Comparison of ENCODE assay signal across 17 mouse cellular contexts in genomic region chr14:57691316-57691715, GRCm38 (mm10). TPM values are rescaled to one million over a fixed set of nuclear protein-coding genes. Genes with fewer than 3 reads are reported as not detected.
"Had no signal": no experiment of that assay in that cellular context is flagged by ENCODE, and none has a peak within 500 bp of the region (broad histone marks: within the 10 kb centered on the region; RNA-seq: fewer than 3 reads in every experiment).

No protein-coding gene starts in this region.

- H3K4me1 ChIP-seq: limb, embryonic 13.5 days; midbrain, embryonic 12.5 days; neural tube, embryonic 13.5 days; stomach, embryonic 15.5 days had no signal

- H3K4me2 ChIP-seq: limb, embryonic 13.5 days; liver, embryonic 11.5 days; midbrain, embryonic 12.5 days; neural tube, embryonic 13.5 days; stomach, embryonic 15.5 days had no signal

- H3K27ac ChIP-seq: layer of hippocampus, adult 2 months; limb, embryonic 13.5 days; midbrain, embryonic 12.5 days; neural tube, embryonic 13.5 days; stomach, embryonic 15.5 days had no signal

- DNase-seq: kidney, adult 18-20 months; kidney, postnatal 10 days; kidney, postnatal 4 days; left cerebral cortex, postnatal 4 days; lung, adult 18-20 months; retina, postnatal 1 day; thymus, postnatal 14 days had no signal

- H3K9ac ChIP-seq: limb, embryonic 13.5 days; midbrain, embryonic 12.5 days; neural tube, embryonic 13.5 days; stomach, embryonic 15.5 days had no signal

- H3K9me3 ChIP-seq: limb, embryonic 13.5 days; midbrain, embryonic 12.5 days; neural tube, embryonic 13.5 days; stomach, embryonic 15.5 days had no signal

- H3K27me3 ChIP-seq: limb, embryonic 13.5 days; midbrain, embryonic 12.5 days; neural tube, embryonic 13.5 days; stomach, embryonic 15.5 days had no signal

- ATAC-seq: midbrain, embryonic 16.5 days had no signal

- H3K4me3 ChIP-seq: layer of hippocampus, adult 2 months; limb, embryonic 13.5 days; midbrain, embryonic 12.5 days; neural tube, embryonic 13.5 days; stomach, embryonic 15.5 days had no signal

RNA-seq across cellular contexts. Expression of gene Gm49361, which starts 54.6 kb away (rescaled TPM):
- polyA plus RNA-seq: kidney, embryonic 14.5 days; limb, embryonic 13.5 days; liver, embryonic 11.5 days; lung, embryonic 16.5 days; midbrain, embryonic 12.5 days; midbrain, embryonic 16.5 days; neural tube, embryonic 13.5 days; spleen, adult 2 months; stomach, embryonic 15.5 days had no signal
